Mouse (Mus musculus): ENCODE measurements around the gene Nkx2-5. TPM values are rescaled to one million over a fixed set of nuclear protein-coding genes. Genes with fewer than 3 reads are reported as not detected.

Gene Nkx2-5
- total RNA-seq, 2 experiments from 2014 or later: 78.9 to 80.4 TPM

DNA sequence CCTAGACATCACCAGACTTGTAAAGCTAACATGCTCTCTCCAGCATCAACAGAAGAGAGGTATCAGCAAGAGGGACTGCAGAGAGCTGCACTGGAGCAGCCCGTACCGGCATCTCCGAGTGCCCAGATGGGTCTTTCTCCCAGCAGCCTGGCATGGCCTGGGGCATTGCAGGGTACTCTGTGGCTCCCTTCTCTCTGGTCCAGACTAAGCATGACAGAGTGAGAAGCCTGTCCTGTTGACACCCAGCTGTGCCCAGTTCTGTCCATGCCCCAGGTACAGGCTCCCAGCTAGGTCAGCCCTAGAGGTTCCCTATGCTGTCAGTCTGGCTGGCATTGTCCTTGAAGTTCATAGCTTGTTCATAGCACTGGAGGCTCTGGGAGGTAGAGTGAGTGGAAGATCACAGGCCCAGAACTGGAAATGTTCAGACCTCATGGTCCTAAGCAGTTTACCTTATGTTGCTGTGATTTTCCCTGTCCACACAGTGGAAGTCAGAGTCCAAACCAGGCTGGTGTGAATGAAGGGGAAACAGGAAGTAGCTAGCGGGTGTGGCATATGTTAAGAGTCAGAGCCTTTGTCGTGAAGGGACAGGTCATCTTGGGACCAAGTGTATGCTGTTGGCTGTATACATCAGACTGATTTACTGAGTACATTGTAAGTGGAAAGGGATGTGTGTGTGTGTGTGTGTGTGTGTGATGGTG lies 51.6 kb downstream of the Nkx2-5 start:
- DNase-seq: no peak
- intact Hi-C loops (cut with DNase I): no loop called here

DNA sequence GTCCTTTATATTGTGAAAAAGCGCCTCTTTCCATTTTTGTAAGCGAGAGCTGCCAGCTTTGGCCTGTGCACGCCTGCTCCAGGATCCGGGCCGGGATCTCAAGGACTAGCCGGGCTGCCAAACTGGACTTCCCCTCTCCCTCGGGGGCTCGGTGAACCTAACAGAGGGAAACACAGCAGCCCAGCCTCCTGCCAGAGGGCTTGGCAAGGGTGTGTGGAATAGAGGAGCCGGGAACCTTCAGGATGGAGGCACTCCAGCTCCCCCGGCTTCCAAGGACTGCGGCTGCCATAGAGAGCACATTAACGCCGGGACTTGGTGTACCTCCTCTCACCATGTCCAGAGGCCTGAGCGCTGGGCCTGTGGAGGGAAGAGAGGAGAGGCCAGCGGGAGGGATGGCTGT lies 52.7 kb downstream of the Nkx2-5 start:
- DNase-seq: peak; percentile 25 to 38
- intact Hi-C loops (cut with DNase I): no loop called here

DNA sequence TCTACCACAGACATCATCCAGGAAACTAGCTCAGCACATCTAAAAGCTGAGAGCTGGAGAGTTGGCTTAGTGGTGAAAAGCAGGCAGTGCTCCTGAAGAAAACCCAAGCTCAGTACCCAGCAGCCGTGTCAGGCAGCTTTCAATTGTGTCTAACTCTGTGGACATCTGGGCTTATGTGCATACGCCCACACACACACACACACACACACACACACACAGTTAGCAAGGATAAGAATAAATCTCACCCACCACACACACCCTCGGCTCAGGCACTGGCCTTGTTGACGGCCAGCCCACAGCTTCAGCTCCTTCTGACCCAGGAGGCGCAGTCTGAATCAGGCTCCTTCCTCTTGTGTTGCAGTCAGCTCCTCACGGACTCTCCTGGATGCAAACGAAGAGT lies 53.2 kb downstream of the Nkx2-5 start:
- no peak for DNase-seq
- intact Hi-C loops (cut with DNase I): no loop called here

DNA sequence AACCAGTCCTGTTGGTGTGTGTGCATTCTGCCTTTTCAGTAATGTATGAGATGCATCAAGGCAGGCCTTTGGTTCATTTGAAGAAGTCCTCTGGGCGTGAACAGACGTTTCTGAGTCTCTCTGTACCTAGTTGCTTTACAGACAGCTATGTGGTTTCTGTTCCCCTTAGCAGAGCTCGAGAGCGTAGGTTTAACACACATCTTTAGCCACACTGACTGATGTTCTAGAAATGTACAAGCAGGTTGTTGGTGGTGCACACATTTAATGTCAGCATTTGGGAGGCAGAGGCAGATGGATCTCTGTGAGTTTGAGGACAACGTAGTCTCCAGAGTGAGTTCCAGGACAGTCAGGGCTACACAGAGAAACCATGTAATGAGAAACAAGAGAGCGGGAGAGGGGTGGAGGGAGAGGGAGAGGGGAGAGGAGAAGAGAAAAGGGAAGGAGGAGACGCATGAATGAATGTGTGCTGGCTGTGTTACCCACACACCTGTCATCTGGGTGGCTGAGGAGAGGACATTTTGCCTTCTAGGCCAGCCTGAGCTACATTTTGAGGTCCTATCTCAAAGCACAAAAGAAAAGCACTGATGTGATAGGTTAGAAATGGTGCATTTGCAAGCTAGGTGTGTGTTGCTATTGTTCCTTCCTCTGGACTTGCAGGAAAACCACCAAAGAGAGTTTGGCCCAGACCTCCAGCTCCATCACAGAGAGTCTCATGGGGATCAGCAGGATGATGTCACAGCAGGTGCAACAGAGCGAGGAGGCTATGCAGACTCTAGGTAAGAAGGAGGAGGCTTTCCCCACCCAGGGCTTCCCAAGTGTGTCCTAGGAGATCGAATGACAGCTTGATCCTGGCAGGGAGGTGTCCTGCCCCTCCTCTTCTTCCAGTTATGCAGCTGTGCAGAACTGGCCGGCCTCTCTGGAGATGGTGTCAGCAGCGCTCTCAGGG lies 54.3 kb downstream of the Nkx2-5 start:
- no peak for DNase-seq
- intact Hi-C loops (cut with DNase I): no loop called here

DNA sequence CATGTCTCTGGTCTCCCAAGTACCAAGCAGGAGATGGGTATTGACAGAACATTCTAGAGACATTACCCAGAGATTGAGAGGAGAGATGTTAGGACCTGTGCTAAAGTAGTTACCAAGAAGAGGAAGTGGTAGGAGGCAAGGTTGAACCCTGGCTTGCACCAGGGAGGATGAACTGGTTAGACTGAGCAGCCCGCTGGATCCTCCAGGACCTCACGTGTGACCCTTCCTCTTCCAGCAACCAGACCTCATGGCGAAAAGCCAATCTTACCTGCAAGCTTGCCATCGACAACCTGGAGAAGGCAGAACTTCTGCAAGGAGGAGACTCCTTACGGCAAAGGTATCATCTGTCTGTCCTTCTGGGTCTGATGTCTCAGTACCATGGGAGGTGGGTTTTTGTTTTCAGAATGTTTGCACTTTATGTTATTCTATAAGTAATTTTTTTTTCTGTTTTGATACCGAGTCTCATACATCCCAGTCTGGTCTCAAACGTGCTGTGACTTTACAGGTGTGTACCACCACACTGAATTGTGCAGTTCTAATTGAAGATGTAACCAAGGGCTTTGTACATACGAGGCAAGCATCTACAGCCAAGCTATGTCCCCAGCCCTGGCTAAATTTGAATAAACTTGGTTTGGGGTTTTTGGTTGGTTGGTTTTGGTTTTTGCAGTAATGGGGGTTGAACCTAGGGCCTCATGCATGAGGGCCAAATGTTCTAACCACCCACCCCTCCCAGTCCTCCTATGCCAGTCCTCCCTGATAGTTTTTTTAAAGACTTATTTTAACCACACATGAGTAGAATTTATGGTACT lies 55.1 kb downstream of the Nkx2-5 start:
- DNase-seq: no peak
- intact Hi-C loops (cut with DNase I): no loop called here

DNA sequence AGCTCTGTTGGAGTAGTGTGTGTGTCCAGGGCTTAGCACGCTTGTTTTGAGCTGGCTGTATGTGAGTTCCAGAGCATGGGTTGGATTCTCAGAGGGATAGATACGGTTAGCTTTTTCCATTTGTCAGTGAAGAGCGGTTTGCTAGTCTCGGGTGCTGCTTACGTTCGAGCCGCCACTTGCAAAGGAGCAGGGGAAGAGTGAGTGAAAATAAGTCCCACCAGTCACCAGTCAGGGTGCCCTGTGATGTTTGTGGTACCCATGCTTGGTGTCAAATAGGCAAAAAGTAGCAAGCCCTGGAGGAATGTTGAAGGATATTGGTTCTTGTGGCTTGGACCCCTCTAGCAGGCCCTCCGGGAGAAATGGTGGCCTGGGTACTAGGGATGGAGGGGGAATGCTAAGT lies 55.8 kb downstream of the Nkx2-5 start:
- intact Hi-C loops (cut with DNase I): no loop called here
- DNase-seq: no peak

Other genes starting within 250 kb of the Nkx2-5 start
- gene Atp6v0e, start 181.8 kb downstream of the Nkx2-5 start, total RNA-seq (2021): 10 to 100 TPM; 68.1 to 71.3 TPM
- gene Crebrf, start 129.4 kb downstream of the Nkx2-5 start, total RNA-seq (2021): 10 to 100 TPM; 44.5 to 49.6 TPM
- gene Bnip1, start 63.9 kb downstream of the Nkx2-5 start, total RNA-seq (2021): 10 to 100 TPM; 27.0 to 32.0 TPM
- gene Kifc5b, start 72.1 kb upstream of the Nkx2-5 start, total RNA-seq (2021): 1 to 10 TPM; 1.3 to 2.6 TPM
- 10 to 100 TPM in 1 of 2 experiments, 1 to 10 TPM in 1; 10.0 to 10.6 TPM for gene Phf1, start 88.0 kb upstream of the Nkx2-5 start, total RNA-seq (2021)
- gene Cuta, start 94.6 kb upstream of the Nkx2-5 start, total RNA-seq (2021): 10 to 100 TPM; 91.1 to 91.8 TPM
- 1 to 10 TPM; 7.3 to 7.7 TPM for gene Syngap1, start 96.2 kb upstream of the Nkx2-5 start, total RNA-seq (2021)
- 1 to 10 TPM; 1.7 to 3.3 TPM for gene Zbtb9, start 128.2 kb upstream of the Nkx2-5 start, total RNA-seq (2021)
- gene Bak1, start 184.0 kb upstream of the Nkx2-5 start, total RNA-seq (2021): 10 to 100 TPM; 30.6 to 36.0 TPM
- gene Itpr3, start 212.3 kb upstream of the Nkx2-5 start, total RNA-seq (2021): 1 to 10 TPM; 7.2 to 7.7 TPM

All from heart, postnatal 14 days (tissue).